ENCODE assay signal across 7 mouse cellular contexts in genomic region chr14:120805816-120806552, GRCm38 (mm10).
ATAC-seq lines count a peak whose summit lies in the region.
"Not testable (repeated sequence)": the region's sequence is repeated elsewhere in the genome, so short reads cannot be mapped to it uniquely, and the experiment has no call there.

No protein-coding gene starts in this region.

- H3K4me2 ChIP-seq in hindbrain, embryonic 13.5 days; kidney, embryonic 15.5 days; lung, embryonic 15.5 days: not testable (repeated sequence)
- 0 out of 2 replicates have a peak overlapping the region, but pooled peaks have one; percentile 21 for H3K4me2 ChIP-seq in limb, embryonic 12.5 days

- H3K4me3 ChIP-seq in hindbrain, embryonic 13.5 days; kidney, embryonic 15.5 days (replicated peaks); limb, embryonic 12.5 days (replicated peaks); lung, embryonic 15.5 days: not testable (repeated sequence)

- not testable (repeated sequence) for H3K9me3 ChIP-seq in hindbrain, embryonic 13.5 days; kidney, embryonic 15.5 days (replicated peaks); limb, embryonic 12.5 days; lung, embryonic 15.5 days

- H3K27ac ChIP-seq in hindbrain, embryonic 13.5 days; limb, embryonic 12.5 days: not testable (repeated sequence)
- H3K27ac ChIP-seq in kidney, embryonic 15.5 days = peak overlapping the region; percentile 66; the same call in 1 of the 2 replicates
- peak overlapping the region; percentile 95 for H3K27ac ChIP-seq in lung, embryonic 15.5 days

- 0 out of 2 replicates have a peak, but pooled peaks have one; percentile 31 for ATAC-seq in cerebellum, adult (ENCODE audit: insufficient number of reproducible peaks, low FRiP score, low TSS enrichment)
- ATAC-seq in granulocyte monocyte progenitor cell, adult 5-6 weeks (replicated peaks; ENCODE audit: poor library complexity, severe bottlenecking) = peak; percentile 58
- ATAC-seq in hindbrain, embryonic 13.5 days (ENCODE audit: low FRiP score) = 0 out of 2 replicates have a peak, but pooled peaks have one; percentile 7
- peak; percentile 45 for ATAC-seq in kidney, embryonic 15.5 days (replicated peaks; ENCODE audit: low FRiP score)
- ATAC-seq in limb, embryonic 12.5 days (ENCODE audit: insufficient number of reproducible peaks, insufficient read depth, low FRiP score, low TSS enrichment, low read depth) = peak; percentile 41; the same call in 1 of the 2 replicates
- peak; percentile 62 for ATAC-seq in lung, embryonic 15.5 days (ENCODE audit: borderline replicate concordance, extremely low read depth, low FRiP score, low TSS enrichment)
- peak; percentile 32; the same call in 1 of the 2 replicates for ATAC-seq in megakaryocyte progenitor cell, adult 5-6 weeks (replicated peaks; ENCODE audit: poor library complexity)

- not testable (repeated sequence) for H3K36me3 ChIP-seq in hindbrain, embryonic 13.5 days; kidney, embryonic 15.5 days; limb, embryonic 12.5 days; lung, embryonic 15.5 days

- 60% methylated on average over 12 of the region's 12 CpGs for WGBS in hindbrain, embryonic 13.5 days
- WGBS in kidney, embryonic 15.5 days = 54% methylated on average over 12 of the region's 12 CpGs
- WGBS in limb, embryonic 12.5 days = 52% methylated on average over 12 of the region's 12 CpGs
- 37% methylated on average over 12 of the region's 12 CpGs for WGBS in lung, embryonic 15.5 days

- H3K4me1 ChIP-seq in hindbrain, embryonic 13.5 days (replicated peaks) = not testable (repeated sequence)
- H3K4me1 ChIP-seq in kidney, embryonic 15.5 days = peaks cover 19% of the 10 kb centered on the region
- peaks cover 10% of the 10 kb centered on the region; the same call in 1 of the 2 replicates for H3K4me1 ChIP-seq in limb, embryonic 12.5 days (replicated peaks)
- peaks cover 20% of the 10 kb centered on the region for H3K4me1 ChIP-seq in lung, embryonic 15.5 days

- H3K27me3 ChIP-seq in hindbrain, embryonic 13.5 days; kidney, embryonic 15.5 days; limb, embryonic 12.5 days; lung, embryonic 15.5 days: not testable (repeated sequence)

- not testable (repeated sequence) for H3K9ac ChIP-seq in hindbrain, embryonic 13.5 days; kidney, embryonic 15.5 days; limb, embryonic 12.5 days (replicated peaks); lung, embryonic 15.5 days

Comparison
In these comparisons a context has a peak if more than half of its experiments do, and no peak if none do; other contexts are left out.
1. ATAC-seq: peak in every context shown above with its lines; median percentile 62 in lung, embryonic 15.5 days; 58 in granulocyte monocyte progenitor cell, adult 5-6 weeks; 45 in kidney, embryonic 15.5 days; 41 in limb, embryonic 12.5 days; 32 in megakaryocyte progenitor cell, adult 5-6 weeks; 31 in cerebellum, adult; 7 in hindbrain, embryonic 13.5 days.